Mouse (Mus musculus): ENCODE measurements around the gene Ip6k1. TPM values are rescaled to one million over a fixed set of nuclear protein-coding genes. Genes with fewer than 3 reads are reported as not detected.

Gene Ip6k1
- total RNA-seq, 4 experiments from 2014 or later = 193 to 261 (median 223) TPM

GRCm38 (mm10) chr9:108094998-108095411 lies 92.7 kb downstream of the Ip6k1 start:
- no peak for DNase-seq (ENCODE audit: low spot score in 2 of 2)

DNA sequence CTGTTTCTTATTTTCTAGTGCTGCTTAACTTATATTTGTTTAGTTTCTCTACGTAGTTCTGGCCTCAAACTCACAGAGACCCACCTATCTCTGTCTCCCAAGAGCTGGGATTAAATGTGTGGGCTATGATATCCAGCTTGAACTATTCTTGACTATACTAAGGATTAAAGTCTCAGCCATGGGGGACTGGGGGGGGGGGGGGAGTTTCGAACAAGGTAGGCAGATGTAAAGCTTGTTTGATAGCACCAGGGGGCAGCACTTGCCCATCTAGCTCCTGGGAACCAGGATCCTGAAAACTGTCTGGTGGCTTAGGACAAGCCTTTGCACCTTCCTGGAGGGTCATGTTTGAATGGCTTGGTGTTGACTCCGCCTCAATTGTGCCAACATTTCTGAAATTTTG lies 93.2 kb downstream of the Ip6k1 start:
- DNase-seq (ENCODE audit: low spot score in 2 of 2) = no peak

- DNase-seq (ENCODE audit: low spot score in 2 of 2) = no peak
Measured at GRCm38 (mm10) chr9:108095949-108096712, 93.8 kb downstream of the Ip6k1 start.

Small RNA genes within 50 kb of the gene (microRNA-seq; reads per million reads assigned to microRNA genes)
- 0 reads per million in 2 experiments for gene Mir7088

Other genes with a start within 250 kb of the Ip6k1 start
- gene Rbm5, start 231.5 kb upstream of the Ip6k1 start, total RNA-seq (2022) = 100 to 1,000 TPM; 136 to 170 (median 155) TPM
- 10 to 100 TPM; 60.2 to 80.8 (median 68.6) TPM for gene Rbm6, start 129.3 kb upstream of the Ip6k1 start, total RNA-seq (2022)
- 10 to 100 TPM; 21.0 to 30.2 (median 27.2) TPM for gene Mon1a, start 114.3 kb upstream of the Ip6k1 start, total RNA-seq (2022)
- 1 to 10 TPM; 1.5 to 3.9 (median 2.5) TPM for gene Mst1r, start 95.6 kb upstream of the Ip6k1 start, total RNA-seq (2022)
- gene Actl11, start 74.0 kb upstream of the Ip6k1 start, total RNA-seq (2022) = not detected
- 100 to 1,000 TPM; 470 to 535 (median 505) TPM for gene Camkv, start 66.8 kb upstream of the Ip6k1 start, total RNA-seq (2022)
- gene Traip, start 52.4 kb upstream of the Ip6k1 start, total RNA-seq (2022) = 10 to 100 TPM; 15.2 to 26.6 (median 19.9) TPM
- 10 to 100 TPM in 2 of 4 experiments, 1 to 10 TPM in 2; 5.8 to 14.1 (median 11.1) TPM for gene Uba7, start 27.0 kb upstream of the Ip6k1 start, total RNA-seq (2022)
- gene Gm20661, start 19.4 kb upstream of the Ip6k1 start, total RNA-seq (2022) = 1 to 10 TPM in 3 of 4 experiments, under 1 TPM in 1; 0.71 to 2.1 (median 1.4) TPM
- 10 to 100 TPM in 3 of 4 experiments, 1 to 10 TPM in 1; 9.5 to 14.1 (median 12.0) TPM for gene Inka1, start 16.6 kb upstream of the Ip6k1 start, total RNA-seq (2022)
- 1 to 10 TPM; 4.0 to 8.2 (median 6.7) TPM for gene Cdhr4, start 10.0 kb upstream of the Ip6k1 start, total RNA-seq (2022)
- 1 to 10 TPM in 2 of 4 experiments, under 1 TPM in 2; 0.78 to 3.9 (median 2.1) TPM for gene Gm20662, start 6.2 kb upstream of the Ip6k1 start, total RNA-seq (2022)
- 10 to 100 TPM; 17.2 to 21.6 (median 19.2) TPM for gene Gmppb, start 46.7 kb downstream of the Ip6k1 start, total RNA-seq (2022)
- 1 to 10 TPM; 1.2 to 2.3 (median 1.6) TPM for gene Amigo3, start 50.7 kb downstream of the Ip6k1 start, total RNA-seq (2022)
- not detected for gene Mst1, start 77.9 kb downstream of the Ip6k1 start, total RNA-seq (2022)
- gene Rnf123, start 80.8 kb downstream of the Ip6k1 start, total RNA-seq (2022) = 100 to 1,000 TPM in 3 of 4 experiments, 10 to 100 TPM in 1; 89.0 to 123 (median 115) TPM
- 10 to 100 TPM; 33.9 to 45.8 (median 35.5) TPM for gene Apeh, start 92.1 kb downstream of the Ip6k1 start, total RNA-seq (2022)
- 100 to 1,000 TPM; 192 to 224 (median 203) TPM for gene Bsn, start 187.9 kb downstream of the Ip6k1 start, total RNA-seq (2022)

Measured in layer of hippocampus, adult 8-10 months (tissue).